Mouse (Mus musculus) heart, embryonic 15.5 days (tissue): ENCODE results near the gene Tmem56. TPM values are rescaled to one million over a fixed set of nuclear protein-coding genes. Genes with fewer than 3 reads are reported as not detected.

ENCODE experiments used
- ATAC-seq: fragments of 200-750 bp; cut with Nextera tagmentation; replicated peaks from 2 replicates; pipeline ENCODE4 v1.8.0; 2017; ENCODE audit warnings: low read depth, moderate TSS enrichment; ENCODE audit not compliant: insufficient number of reproducible peaks, insufficient read depth, low FRiP score
- H3K27ac ChIP-seq: fragments of 300-500 bp; sonication (generic); 2 replicates; pipeline ENCODE4 v1.5.1; 2015; ENCODE audit warnings: mild to moderate bottlenecking, inconsistent platforms
- H3K27me3 ChIP-seq: fragments of 300-500 bp; sonication (generic); 2 replicates; pipeline ENCODE4 v1.6.1; 2015; ENCODE audit warnings: inconsistent platforms
- H3K36me3 ChIP-seq: fragments of 300-500 bp; sonication (generic); 2 replicates; pipeline ENCODE4 v1.6.1; 2015; ENCODE audit warnings: mild to moderate bottlenecking, inconsistent platforms
- H3K4me1 ChIP-seq: fragments of 300-500 bp; sonication (generic); replicated peaks from 2 replicates; pipeline ENCODE4 v1.6.1; 2015; ENCODE audit warnings: inconsistent platforms
- H3K4me2 ChIP-seq: fragments of 300-500 bp; sonication (generic); 2 replicates; pipeline ENCODE4 v1.6.1; 2015; ENCODE audit warnings: inconsistent platforms, mild to moderate bottlenecking, moderate library complexity
- H3K4me3 ChIP-seq: fragments of 300-500 bp; sonication (generic); 2 replicates; pipeline ENCODE4 v1.5.1; 2015; ENCODE audit warnings: mild to moderate bottlenecking, inconsistent platforms
- H3K9ac ChIP-seq: fragments of 300-500 bp; sonication (generic); 2 replicates; pipeline ENCODE4 v1.6.1; 2015; ENCODE audit warnings: mild to moderate bottlenecking, inconsistent platforms
- H3K9me3 ChIP-seq: fragments of 300-500 bp; sonication (generic); replicated peaks from 2 replicates; pipeline ENCODE4 v1.6.1; 2016; ENCODE audit warnings: inconsistent platforms
- WGBS: fragments of 180-500 bp; shearing (Covaris S2); methylation state at CpG from one replicate; pipeline ENCODE4 v1.1.7; 2015; ENCODE audit warnings: mixed read lengths; 5-methylcytosine and 5-hydroxymethylcytosine counted together
- polyA plus RNA-seq: library from polyadenylated mRNA; unstranded; fragments of >200 nt; fragmentation: Nextera tagmentation; extraction: Ambion mirVana; gene quantifications from 2 replicates; pipeline ENCODE4 v1.2.1, GENCODE M21; 2015

Tmem56 gene
- polyA plus RNA-seq, 1 experiment from 2014 or later = 0.49 TPM

- Histone ChIP-seq H3K27ac (no peak overlapping the region), H3K9me3 (no peaks in the 10 kb centered on the region), H3K4me3 (no peak overlapping the region), H3K9ac (no peak overlapping the region), H3K4me2 (no peak overlapping the region), H3K36me3 (no peaks in the 10 kb centered on the region), H3K27me3 (no peaks in the 10 kb centered on the region), H3K4me1 (no peaks in the 10 kb centered on the region)
- no peak for ATAC-seq
- WGBS = 83% methylated on average over 4 of the region's 4 CpGs
These were observed 26.5 kb upstream of the Tmem56 start for GRCm38 (mm10) chr3:121309429-121309828.

GRCm38 (mm10) chr3:121308935-121309334 lies 26.0 kb upstream of the Tmem56 start:
- no peaks in the 10 kb centered on the region for H3K27me3 ChIP-seq
- H3K4me3 ChIP-seq = no peak overlapping the region
- WGBS = 81% methylated on average over 5 of the region's 5 CpGs
- no peak overlapping the region for H3K27ac ChIP-seq
- no peaks in the 10 kb centered on the region for H3K36me3 ChIP-seq
- H3K4me2 ChIP-seq = no peak overlapping the region
- ATAC-seq = no peak
- no peaks in the 10 kb centered on the region for H3K4me1 ChIP-seq
- no peak overlapping the region for H3K9ac ChIP-seq
- H3K9me3 ChIP-seq = no peaks in the 10 kb centered on the region

GRCm38 (mm10) chr3:121307532-121308234 lies 24.8 kb upstream of the Tmem56 start:
- Histone ChIP-seq H3K4me3 (no peak overlapping the region), H3K36me3 (no peaks in the 10 kb centered on the region), H3K4me2 (no peak overlapping the region), H3K27me3 (no peaks in the 10 kb centered on the region), H3K27ac (no peak overlapping the region), H3K4me1 (no peaks in the 10 kb centered on the region), H3K9ac (no peak overlapping the region), H3K9me3 (no peaks in the 10 kb centered on the region)
- no peak for ATAC-seq
- WGBS = 68% methylated on average over 7 of the region's 7 CpGs

GRCm38 (mm10) chr3:121306641-121307040 lies 23.7 kb upstream of the Tmem56 start:
- no peak for ATAC-seq

GRCm38 (mm10) chr3:121294200-121294599 lies 11.3 kb upstream of the Tmem56 start:
- Histone ChIP-seq H3K27ac (no peak overlapping the region), H3K4me3 (no peak overlapping the region), H3K4me2 (no peak overlapping the region), H3K36me3 (no peaks in the 10 kb centered on the region; the same call in 1 of the 2 replicates), H3K4me1 (peaks cover 5% of the 10 kb centered on the region), H3K27me3 (no peaks in the 10 kb centered on the region), H3K9ac (no peak overlapping the region), H3K9me3 (no peaks in the 10 kb centered on the region)
- ATAC-seq = no peak
- WGBS = 72% methylated on average over 2 of the region's 2 CpGs

More at GRCm38 (mm10) chr3:121306641-121307040, 23.7 kb upstream of the Tmem56 start:
- Histone ChIP-seq H3K4me3 (no peak overlapping the region), H3K9me3 (no peaks in the 10 kb centered on the region), H3K27me3 (no peaks in the 10 kb centered on the region), H3K36me3 (no peaks in the 10 kb centered on the region), H3K4me1 (no peaks in the 10 kb centered on the region), H3K27ac (no peak overlapping the region), H3K4me2 (no peak overlapping the region), H3K9ac (no peak overlapping the region)
- 88% methylated on average over 7 of the region's 7 CpGs for WGBS

- peak within 1 kb of the TSS; percentile 76 for H3K9ac ChIP-seq
- H3K27me3 ChIP-seq = no peaks in the 10 kb centered on the region
- peak; percentile 98 for ATAC-seq
- H3K9me3 ChIP-seq = no peaks in the 10 kb centered on the region
- under 1% methylated on average over 42 of the region's 42 CpGs for WGBS
- peak within 1 kb of the TSS; percentile 98 for H3K27ac ChIP-seq
- H3K4me1 ChIP-seq = peaks cover 5% of the 10 kb centered on the region
- peak within 1 kb of the TSS; percentile 67 for H3K4me2 ChIP-seq
- peak within 1 kb of the TSS; percentile 80 for H3K4me3 ChIP-seq
- H3K36me3 ChIP-seq = no peaks in the 10 kb centered on the region
These were observed 8.8 kb upstream of the Tmem56 start, which contains the start of gene Alg14 for GRCm38 (mm10) chr3:121291560-121292258. Gene Alg14, plus strand, starts transcription at chr3:121291773.

- 0 out of 2 replicates have a peak, but pooled peaks have one; percentile 1 for ATAC-seq
- Histone ChIP-seq H3K27ac (peak overlapping the region; percentile 98), H3K9me3 (no peaks in the 10 kb centered on the region), H3K36me3 (no peaks in the 10 kb centered on the region), H3K9ac (peak overlapping the region; percentile 76), H3K4me1 (peaks cover 5% of the 10 kb centered on the region), H3K27me3 (no peaks in the 10 kb centered on the region), H3K4me3 (peak overlapping the region; percentile 80), H3K4me2 (peak overlapping the region; percentile 67)
- WGBS = 1% methylated on average over 7 of the region's 7 CpGs
These were observed 8.3 kb upstream of the Tmem56 start for GRCm38 (mm10) chr3:121291225-121291559.

- Histone ChIP-seq H3K27me3 (no peaks in the 10 kb centered on the region), H3K4me1 (peaks cover 5% of the 10 kb centered on the region), H3K4me2 (peak overlapping the region; percentile 67), H3K36me3 (no peaks in the 10 kb centered on the region), H3K4me3 (peak overlapping the region; percentile 80), H3K9me3 (no peaks in the 10 kb centered on the region), H3K27ac (peak overlapping the region; percentile 98), H3K9ac (peak overlapping the region; percentile 76)
- 59% methylated on average over 8 of the region's 8 CpGs for WGBS
- no peak for ATAC-seq
These were observed 7.8 kb upstream of the Tmem56 start for GRCm38 (mm10) chr3:121290681-121291080.

GRCm38 (mm10) chr3:121287151-121287550 lies 4.3 kb upstream of the Tmem56 start:
- H3K36me3 ChIP-seq = no peaks in the 10 kb centered on the region
- no peak for ATAC-seq
- H3K27me3 ChIP-seq = no peaks in the 10 kb centered on the region
- no peak overlapping the region for H3K4me2 ChIP-seq
- no peak overlapping the region for H3K4me3 ChIP-seq
- H3K9ac ChIP-seq = no peak overlapping the region
- peaks cover 5% of the 10 kb centered on the region for H3K4me1 ChIP-seq
- H3K9me3 ChIP-seq = no peaks in the 10 kb centered on the region
- 87% methylated on average over 2 of the region's 2 CpGs for WGBS
- H3K27ac ChIP-seq = no peak overlapping the region

- Histone ChIP-seq H3K27me3 (no peaks in the 10 kb centered on the region), H3K9me3 (no peaks in the 10 kb centered on the region), H3K27ac (no peak overlapping the region), H3K36me3 (no peaks in the 10 kb centered on the region), H3K9ac (no peak overlapping the region), H3K4me2 (no peak overlapping the region), H3K4me3 (no peak overlapping the region), H3K4me1 (no peaks in the 10 kb centered on the region)
- no peak for ATAC-seq
- 90% methylated on average over 6 of the region's 6 CpGs for WGBS
These were observed 2.3 kb upstream of the Tmem56 start for GRCm38 (mm10) chr3:121285219-121285618.

GRCm38 (mm10) chr3:121279679-121280078 lies 3.2 kb downstream of the Tmem56 start:
- 90% methylated on average over 14 of the region's 14 CpGs for WGBS

More at GRCm38 (mm10) chr3:121279679-121280078, 3.2 kb downstream of the Tmem56 start:
- Histone ChIP-seq H3K9me3 (no peaks in the 10 kb centered on the region), H3K27ac (no peak overlapping the region), H3K9ac (no peak overlapping the region), H3K36me3 (no peaks in the 10 kb centered on the region), H3K4me2 (no peak overlapping the region), H3K4me1 (0 out of 2 replicates have a peak, but pooled peaks cover 7% of the 10 kb centered on the region), H3K4me3 (no peak overlapping the region), H3K27me3 (no peaks in the 10 kb centered on the region)
- no peak for ATAC-seq
